8 mouse cellular contexts compared by ENCODE assay signal in genomic region chrX:75130467-75131160, GRCm38 (mm10). TPM values are rescaled to one million over a fixed set of nuclear protein-coding genes. Genes with fewer than 3 reads are reported as not detected.
DNase-seq lines count a peak whose midpoint lies in the region; ATAC-seq lines count a peak whose summit lies in the region.

TSS of gene Mpp1 (minus strand) at chrX:75131016.

- peak within 1 kb of the TSS; percentile 80 for H3K9ac ChIP-seq in lung, embryonic 16.5 days (ENCODE audit: low read length)

- no peaks in the 10 kb centered on the region for H3K36me3 ChIP-seq in lung, embryonic 16.5 days (ENCODE audit: control insufficient read depth, insufficient read depth, low read length)

- peak; percentile 91 for DNase-seq in MEL-GATA-1-ER (ENCODE audit: extremely low read depth, low read depth)
- DNase-seq in cerebellum, adult 8-10 months, result peak; percentile 67
- peak; percentile 70 for DNase-seq in forelimb bud, embryonic 11.5 days (ENCODE audit: low read depth, low spot score)
- peak; percentile 9 for DNase-seq in layer of hippocampus, adult 9-10 months (ENCODE audit: low spot score)
- peak; percentile 38 for DNase-seq in ovary, postnatal 10 days (ENCODE audit: low spot score)
- peak; percentile 71 to 77 for DNase-seq in thymus, postnatal 10 days (ENCODE audit: low spot score in 2 of 2)

- no peaks in the 10 kb centered on the region for H3K27me3 ChIP-seq in lung, embryonic 16.5 days (ENCODE audit: control insufficient read depth, insufficient read depth, low read depth, low read length)

- peak within 1 kb of the TSS; percentile 81 for H3K27ac ChIP-seq in lung, embryonic 16.5 days (ENCODE audit: low read length)

- H3K4me2 ChIP-seq in lung, embryonic 16.5 days (ENCODE audit: low read depth, low read length), result peak within 1 kb of the TSS; percentile 51

- peak; percentile 99 for ATAC-seq in hematopoietic stem cell, adult 5-6 weeks (replicated peaks in 1 of 2; ENCODE audit: insufficient read depth in 1 of 2, low FRiP score in 2 of 2, low TSS enrichment in 1 of 2, low read depth in 1 of 2, poor library complexity in 2 of 2, severe bottlenecking in 2 of 2)
- peak; percentile 99 for ATAC-seq in lung, embryonic 16.5 days (ENCODE audit: low read depth)

- WGBS in lung, embryonic 16.5 days, result 13% methylated on average over 36 of the region's 36 CpGs

- peak within 1 kb of the TSS; percentile 63 for H3K4me3 ChIP-seq in lung, embryonic 16.5 days (ENCODE audit: low read length)

- no peaks in the 10 kb centered on the region for H3K9me3 ChIP-seq in lung, embryonic 16.5 days (ENCODE audit: control insufficient read depth, low read length)

- H3K4me1 ChIP-seq in lung, embryonic 16.5 days (replicated peaks; ENCODE audit: control insufficient read depth, insufficient read depth, low read length), result 0 out of 2 replicates have a peak, but pooled peaks cover 4% of the 10 kb centered on the region

RNA-seq across cellular contexts. Expression of gene Mpp1, which starts in this region (rescaled TPM):
- total RNA-seq in hematopoietic stem cell, adult 5-6 weeks (2017), result 59.2 and 66.8 TPM in 2 replicates
- 77.3 and 82.5 TPM in 2 replicates for polyA plus RNA-seq in lung, embryonic 16.5 days (2015; fragmentation: Nextera tagmentation; extraction: Ambion mirVana)

Comparison
In these comparisons a context has a peak if more than half of its experiments do, and no peak if none do; other contexts are left out.
1. Peak in every context shown above with its lines: DNase-seq, ATAC-seq, H3K4me3 ChIP-seq and H3K27ac ChIP-seq.
2. DNase-seq: peak in every context shown above with its lines; median percentile 91 in MEL-GATA-1-ER; 74 in thymus, postnatal 10 days; 70 in forelimb bud, embryonic 11.5 days; 67 in cerebellum, adult 8-10 months; 38 in ovary, postnatal 10 days; 9 in layer of hippocampus, adult 9-10 months.